Mouse (Mus musculus): ENCODE measurements around the gene Olfr913. TPM values are rescaled to one million over a fixed set of nuclear protein-coding genes. Genes with fewer than 3 reads are reported as not detected.

The Olfr913 gene
- polyA plus RNA-seq, 1 experiment, result not detected

DNA sequence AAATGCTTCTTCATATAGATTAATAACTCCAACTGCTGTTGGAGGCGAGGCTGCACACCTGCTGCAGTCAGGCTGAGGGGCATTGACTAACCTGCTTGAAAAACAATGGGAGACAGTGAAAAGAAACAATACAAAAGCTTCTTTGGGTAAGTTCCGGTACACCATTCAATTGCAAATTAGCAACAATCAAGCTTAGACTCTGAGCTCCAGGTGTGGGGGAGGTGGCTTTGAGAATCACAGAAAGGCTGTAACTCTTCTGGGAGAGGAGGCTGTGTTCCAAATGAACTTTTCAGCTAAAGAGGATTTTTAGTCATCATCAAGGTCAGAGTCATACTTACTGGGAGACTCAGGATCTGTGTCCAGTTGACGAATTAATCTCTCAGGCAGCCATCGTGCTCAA is 39.8 kb downstream of the Olfr913 start:
- no peak overlapping the region for H3ac ChIP-seq (ENCODE audit: control insufficient read depth, insufficient read length)
- no peak overlapping the region for H3K4me3 ChIP-seq
- TF ChIP-seq SRF (IDR thresholded peaks at IDR 0.05; ENCODE audit: control insufficient read depth, insufficient read length, low read depth), result no peak
- no peak for TF ChIP-seq TCF3 (IDR thresholded peaks at IDR 0.05; ENCODE audit: insufficient read length, low read depth)
- TF ChIP-seq USF1 (IDR thresholded peaks at IDR 0.05; ENCODE audit: low read depth), result no peak
- TF ChIP-seq MAX (IDR thresholded peaks at IDR 0.05; ENCODE audit: low read depth), result no peak
- TF ChIP-seq MYOG (IDR thresholded peaks at IDR 0.05; ENCODE audit: control insufficient read depth in 1 of 3, insufficient read depth in 1 of 3, insufficient read length in 2 of 3, low read depth in 2 of 3), result no peak
- no peak for TF ChIP-seq REST (IDR thresholded peaks at IDR 0.05; ENCODE audit: insufficient read depth, insufficient read length)
- TF ChIP-seq CEBPB (IDR thresholded peaks at IDR 0.05; ENCODE audit: insufficient read depth, poor library complexity, severe bottlenecking), result no peak
- no peak for TF ChIP-seq POLR2A (IDR thresholded peaks at IDR 0.05; ENCODE audit: insufficient read length, low read depth)
- TF ChIP-seq TCF12 (IDR thresholded peaks at IDR 0.05; ENCODE audit: insufficient read depth, poor library complexity, severe bottlenecking), result no peak
- no peak for TF ChIP-seq MYOD1 (IDR thresholded peaks at IDR 0.05; ENCODE audit: control insufficient read depth in 1 of 3, insufficient read length in 2 of 3, low read depth in 2 of 3)
- no peak for TF ChIP-seq E2F4 (IDR thresholded peaks at IDR 0.05; ENCODE audit: insufficient read depth)
- no peak for TF ChIP-seq POLR2AphosphoS2 (IDR thresholded peaks at IDR 0.05; ENCODE audit: insufficient read length, low read depth)
- H3K79me2 ChIP-seq (ENCODE audit: control insufficient read depth, insufficient read depth), result no peaks in the 10 kb centered on the region
- no peak overlapping the region for H3K4me2 ChIP-seq (ENCODE audit: low read depth)
- no peaks in the 10 kb centered on the region for H3K27me3 ChIP-seq (ENCODE audit: control insufficient read depth, insufficient read depth, insufficient read length)
- no peaks in the 10 kb centered on the region for H3K36me3 ChIP-seq (ENCODE audit: control insufficient read depth, insufficient read depth)

Other genes with a start within 250 kb of the Olfr913 start
- gene Olfr898, start 244.3 kb upstream of the Olfr913 start, polyA plus RNA-seq (2012; fragmentation: generic; extraction: Trizol), result not detected
- gene Olfr250, start 225.9 kb upstream of the Olfr913 start, polyA plus RNA-seq (2012; fragmentation: generic; extraction: Trizol), result not detected
- not detected for gene Olfr251, start 215.7 kb upstream of the Olfr913 start, polyA plus RNA-seq (2012; fragmentation: generic; extraction: Trizol)
- gene Olfr147, start 191.1 kb upstream of the Olfr913 start, polyA plus RNA-seq (2012; fragmentation: generic; extraction: Trizol), result 0.01 TPM
- 0.01 TPM for gene Olfr901, start 163.3 kb upstream of the Olfr913 start, polyA plus RNA-seq (2012; fragmentation: generic; extraction: Trizol)
- gene Olfr902, start 145.1 kb upstream of the Olfr913 start, polyA plus RNA-seq (2012; fragmentation: generic; extraction: Trizol), result not detected
- not detected for gene Olfr904, start 129.6 kb upstream of the Olfr913 start, polyA plus RNA-seq (2012; fragmentation: generic; extraction: Trizol)
- not detected for gene Olfr905, start 121.7 kb upstream of the Olfr913 start, polyA plus RNA-seq (2012; fragmentation: generic; extraction: Trizol)
- not detected for gene Olfr906, start 105.7 kb upstream of the Olfr913 start, polyA plus RNA-seq (2012; fragmentation: generic; extraction: Trizol)
- gene Olfr907, start 97.0 kb upstream of the Olfr913 start, polyA plus RNA-seq (2012; fragmentation: generic; extraction: Trizol), result not detected
- not detected for gene Olfr911-ps1, start 71.2 kb upstream of the Olfr913 start, polyA plus RNA-seq (2012; fragmentation: generic; extraction: Trizol)
- not detected for gene Olfr910, start 54.9 kb upstream of the Olfr913 start, polyA plus RNA-seq (2012; fragmentation: generic; extraction: Trizol)
- gene Olfr912, start 12.6 kb upstream of the Olfr913 start, polyA plus RNA-seq (2012; fragmentation: generic; extraction: Trizol), result not detected
- not detected for gene Olfr914, start 12.3 kb downstream of the Olfr913 start, polyA plus RNA-seq (2012; fragmentation: generic; extraction: Trizol)
- gene Olfr916, start 67.1 kb downstream of the Olfr913 start, polyA plus RNA-seq (2012; fragmentation: generic; extraction: Trizol), result not detected
- gene Olfr917, start 73.1 kb downstream of the Olfr913 start, polyA plus RNA-seq (2012; fragmentation: generic; extraction: Trizol), result not detected
- gene Olfr918, start 81.8 kb downstream of the Olfr913 start, polyA plus RNA-seq (2012; fragmentation: generic; extraction: Trizol), result not detected
- not detected for gene Olfr919, start 110.9 kb downstream of the Olfr913 start, polyA plus RNA-seq (2012; fragmentation: generic; extraction: Trizol)
- gene Vwa5a, start 125.5 kb downstream of the Olfr913 start, polyA plus RNA-seq (2012; fragmentation: generic; extraction: Trizol), result 10.3 TPM
- gene Olfr920, start 159.5 kb downstream of the Olfr913 start, polyA plus RNA-seq (2012; fragmentation: generic; extraction: Trizol), result not detected
- not detected for gene Olfr921, start 180.3 kb downstream of the Olfr913 start, polyA plus RNA-seq (2012; fragmentation: generic; extraction: Trizol)
- gene Olfr922, start 221.9 kb downstream of the Olfr913 start, polyA plus RNA-seq (2012; fragmentation: generic; extraction: Trizol), result not detected
- gene Olfr923, start 233.8 kb downstream of the Olfr913 start, polyA plus RNA-seq (2012; fragmentation: generic; extraction: Trizol), result not detected